Mouse (Mus musculus): ENCODE results near the gene Krtap10-4. TPM values are rescaled to one million over a fixed set of nuclear protein-coding genes. Genes with fewer than 3 reads are reported as not detected.
"Not testable (repeated sequence)": the region's sequence is repeated elsewhere in the genome, so short reads cannot be mapped to it uniquely, and the experiment has no call there.

The Krtap10-4 gene
- polyA plus RNA-seq, 1 experiment from 2014 or later, result not detected

GRCm38 (mm10) chr10:77818523-77818922 lies 8.4 kb downstream of the Krtap10-4 start:
- Histone ChIP-seq H3K9ac (replicated peaks; ENCODE audit: low read depth) (no peak overlapping the region), H3K36me3 (ENCODE audit: insufficient read depth, low read length) (no peaks in the 10 kb centered on the region), H3K4me2 (replicated peaks; ENCODE audit: low read depth, low read length) (no peak overlapping the region), H3K9me3 (ENCODE audit: low read length) (no peaks in the 10 kb centered on the region), H3K4me1 (ENCODE audit: insufficient read depth, low read depth, low read length) (no peaks in the 10 kb centered on the region), H3K4me3 (ENCODE audit: low read depth, low read length) (no peak overlapping the region), H3K27me3 (replicated peaks; ENCODE audit: insufficient read depth, low read length) (no peaks in the 10 kb centered on the region), H3K27ac (ENCODE audit: low read length) (no peak overlapping the region)
- TF ChIP-seq CTCF (IDR thresholded peaks at IDR 0.05) (no peak), EP300 (IDR thresholded peaks at IDR 0.05) (no peak)
- WGBS, result 97% methylated on average over 4 of the region's 4 CpGs
- DNase-seq (ENCODE audit: low spot score) (no peak), ATAC-seq (no peak)

GRCm38 (mm10) chr10:77815514-77815913 lies 11.4 kb downstream of the Krtap10-4 start:
- Histone ChIP-seq H3K9me3 (ENCODE audit: low read length) (no peaks in the 10 kb centered on the region), H3K4me1 (ENCODE audit: insufficient read depth, low read depth, low read length) (no peaks in the 10 kb centered on the region), H3K27me3 (replicated peaks; ENCODE audit: insufficient read depth, low read length) (no peaks in the 10 kb centered on the region), H3K4me3 (ENCODE audit: low read depth, low read length) (no peak overlapping the region), H3K4me2 (replicated peaks; ENCODE audit: low read depth, low read length) (no peak overlapping the region), H3K27ac (ENCODE audit: low read length) (no peak overlapping the region), H3K36me3 (ENCODE audit: insufficient read depth, low read length) (no peaks in the 10 kb centered on the region), H3K9ac (replicated peaks; ENCODE audit: low read depth) (no peak overlapping the region)
- peak; percentile 72 for TF ChIP-seq CTCF (IDR thresholded peaks at IDR 0.05)
- no peak for TF ChIP-seq EP300 (IDR thresholded peaks at IDR 0.05)
- DNase-seq (ENCODE audit: low spot score) (peak; percentile 5), ATAC-seq (no peak)
- 24% methylated on average over 5 of the region's 5 CpGs for WGBS

GRCm38 (mm10) chr10:77814382-77814781 lies 12.5 kb downstream of the Krtap10-4 start, which contains the start of gene Gm2696:
Gene Gm2696 (plus strand): TSS chr10:77814682.
- TF ChIP-seq CTCF (IDR thresholded peaks at IDR 0.05), result no peak
- TF ChIP-seq EP300 (IDR thresholded peaks at IDR 0.05), result no peak

GRCm38 (mm10) chr10:77811743-77812142 lies 15.2 kb downstream of the Krtap10-4 start, which contains the start of gene Gm9507:
Gene Gm9507 (minus strand): TSS chr10:77811843.
- TF ChIP-seq EP300 (IDR thresholded peaks at IDR 0.05) (no peak), CTCF (IDR thresholded peaks at IDR 0.05) (no peak)
- ATAC-seq (no peak), DNase-seq (ENCODE audit: low spot score) (no peak)
- H3K27ac ChIP-seq (ENCODE audit: low read length), result no peak within 1 kb of the TSS
- no peaks in the 10 kb centered on the region for H3K4me1 ChIP-seq (ENCODE audit: insufficient read depth, low read depth, low read length)
- no peak within 1 kb of the TSS for H3K9ac ChIP-seq (replicated peaks; ENCODE audit: low read depth)
- no peaks in the 10 kb centered on the region for H3K27me3 ChIP-seq (replicated peaks; ENCODE audit: insufficient read depth, low read length)
- 45% methylated on average over 5 of the region's 5 CpGs for WGBS
- H3K36me3 ChIP-seq (ENCODE audit: insufficient read depth, low read length), result no peaks in the 10 kb centered on the region
- H3K9me3 ChIP-seq (ENCODE audit: low read length), result no peaks in the 10 kb centered on the region
- no peak within 1 kb of the TSS for H3K4me3 ChIP-seq (ENCODE audit: low read depth, low read length)
- no peak within 1 kb of the TSS for H3K4me2 ChIP-seq (replicated peaks; ENCODE audit: low read depth, low read length)

More at GRCm38 (mm10) chr10:77814382-77814781, 12.5 kb downstream of the Krtap10-4 start, which contains the start of gene Gm2696:
- Histone ChIP-seq H3K9ac (replicated peaks; ENCODE audit: low read depth) (no peak within 1 kb of the TSS), H3K4me1 (ENCODE audit: insufficient read depth, low read depth, low read length) (no peaks in the 10 kb centered on the region), H3K4me3 (ENCODE audit: low read depth, low read length) (no peak within 1 kb of the TSS), H3K27ac (ENCODE audit: low read length) (no peak within 1 kb of the TSS), H3K27me3 (replicated peaks; ENCODE audit: insufficient read depth, low read length) (no peaks in the 10 kb centered on the region), H3K9me3 (ENCODE audit: low read length) (no peaks in the 10 kb centered on the region), H3K4me2 (replicated peaks; ENCODE audit: low read depth, low read length) (no peak within 1 kb of the TSS), H3K36me3 (ENCODE audit: insufficient read depth, low read length) (no peaks in the 10 kb centered on the region)
- ATAC-seq (no peak), DNase-seq (ENCODE audit: low spot score) (no peak)
- 34% methylated on average over 4 of the region's 4 CpGs for WGBS

- H3K4me1 ChIP-seq (ENCODE audit: insufficient read depth, low read depth, low read length), result no peaks in the 10 kb centered on the region
- no peak overlapping the region for H3K9ac ChIP-seq (replicated peaks; ENCODE audit: low read depth)
- H3K27ac ChIP-seq (ENCODE audit: low read length), result no peak overlapping the region
- H3K27me3 ChIP-seq (replicated peaks; ENCODE audit: insufficient read depth, low read length), result no peaks in the 10 kb centered on the region
- TF ChIP-seq CTCF (IDR thresholded peaks at IDR 0.05), result no peak
- TF ChIP-seq EP300 (IDR thresholded peaks at IDR 0.05), result no peak
- H3K4me2 ChIP-seq (replicated peaks; ENCODE audit: low read depth, low read length), result no peak overlapping the region
- DNase-seq (ENCODE audit: low spot score) (no peak), ATAC-seq (0 out of 2 replicates have a peak, but pooled peaks have one; percentile 28)
- no peak overlapping the region for H3K4me3 ChIP-seq (ENCODE audit: low read depth, low read length)
- no peaks in the 10 kb centered on the region for H3K36me3 ChIP-seq (ENCODE audit: insufficient read depth, low read length)
- no peaks in the 10 kb centered on the region for H3K9me3 ChIP-seq (ENCODE audit: low read length)
- 37% methylated on average over 3 of the region's 3 CpGs for WGBS
Observed at GRCm38 (mm10) chr10:77804095-77804494, 22.8 kb downstream of the Krtap10-4 start.

- 59% methylated on average over 8 of the region's 8 CpGs for WGBS
- Histone ChIP-seq H3K36me3 (ENCODE audit: insufficient read depth, low read length) (no peaks in the 10 kb centered on the region), H3K9me3 (ENCODE audit: low read length) (no peaks in the 10 kb centered on the region), H3K4me1 (ENCODE audit: insufficient read depth, low read depth, low read length) (no peaks in the 10 kb centered on the region; the same call in 1 of the 2 replicates), H3K27me3 (replicated peaks; ENCODE audit: insufficient read depth, low read length) (no peaks in the 10 kb centered on the region), H3K4me2 (replicated peaks; ENCODE audit: low read depth, low read length) (no peak within 1 kb of the TSS), H3K9ac (replicated peaks; ENCODE audit: low read depth) (no peak within 1 kb of the TSS), H3K4me3 (ENCODE audit: low read depth, low read length) (no peak within 1 kb of the TSS), H3K27ac (ENCODE audit: low read length) (no peak within 1 kb of the TSS)
- no peak for DNase-seq (ENCODE audit: low spot score)
- no peak for ATAC-seq
- TF ChIP-seq CTCF (IDR thresholded peaks at IDR 0.05) (no peak), EP300 (IDR thresholded peaks at IDR 0.05) (no peak)
Observed at GRCm38 (mm10) chr10:77798921-77799508, 27.9 kb downstream of the Krtap10-4 start, which contains the start of gene Gm19668. Gene Gm19668 (minus strand): TSS chr10:77799133.

GRCm38 (mm10) chr10:77798164-77798920 lies 28.6 kb downstream of the Krtap10-4 start:
- not testable (repeated sequence) for H3K4me2 ChIP-seq (replicated peaks; ENCODE audit: low read depth, low read length); DNase-seq (ENCODE audit: low spot score); H3K27ac ChIP-seq (ENCODE audit: low read length); H3K9me3 ChIP-seq (ENCODE audit: low read length); H3K9ac ChIP-seq (replicated peaks; ENCODE audit: low read depth); H3K4me1 ChIP-seq (ENCODE audit: insufficient read depth, low read depth, low read length); H3K36me3 ChIP-seq (ENCODE audit: insufficient read depth, low read length); H3K4me3 ChIP-seq (ENCODE audit: low read depth, low read length); H3K27me3 ChIP-seq (replicated peaks; ENCODE audit: insufficient read depth, low read length); ATAC-seq
- 38% methylated on average over 3 of the region's 3 CpGs for WGBS

Data from lung, postnatal 0 days (tissue).